Mouse (Mus musculus) telencephalon, adult 2 months (tissue): ENCODE measurements around the gene Tomm20.
"Not testable (repeated sequence)": the region's sequence is repeated elsewhere in the genome, so short reads cannot be mapped to it uniquely, and the experiment has no call there.

Experiments used
- DNase-seq: peaks from one replicate; pipeline ENCODE4 v3.0.0-alpha.2; 2011; ENCODE audit warnings: low read depth, low spot score

Gene Tomm20

GRCm38 (mm10) chr8:126945730-126946163 is at the start of gene Tomm20:
Gene Tomm20 (minus strand): TSS chr8:126945844.
- DNase-seq, result peak; percentile 91

- DNase-seq, result no peak
These were observed 48.9 kb upstream of the Tomm20 start for GRCm38 (mm10) chr8:126994506-126994905.

GRCm38 (mm10) chr8:126989363-126990153 is 43.9 kb upstream of the Tomm20 start:
- DNase-seq, result no peak

- DNase-seq, result no peak
These were observed 42.8 kb upstream of the Tomm20 start for GRCm38 (mm10) chr8:126988346-126989006.

GRCm38 (mm10) chr8:126986495-126986894 is 40.9 kb upstream of the Tomm20 start:
- peak; percentile 63 for DNase-seq

GRCm38 (mm10) chr8:126980046-126980445 is 34.4 kb upstream of the Tomm20 start:
- DNase-seq, result no peak

GRCm38 (mm10) chr8:126979091-126979920 is 33.7 kb upstream of the Tomm20 start:
- DNase-seq, result no peak

- DNase-seq, result not testable (repeated sequence)
These were observed 32.9 kb upstream of the Tomm20 start for GRCm38 (mm10) chr8:126978535-126978934.

GRCm38 (mm10) chr8:126978028-126978427 is 32.4 kb upstream of the Tomm20 start:
- no peak for DNase-seq

- DNase-seq, result no peak
These were observed 31.1 kb upstream of the Tomm20 start for GRCm38 (mm10) chr8:126976608-126977348.

GRCm38 (mm10) chr8:126975706-126976105 is 30.1 kb upstream of the Tomm20 start:
- no peak for DNase-seq

GRCm38 (mm10) chr8:126974511-126974910 is 28.9 kb upstream of the Tomm20 start:
- no peak for DNase-seq

- no peak for DNase-seq
These were observed 28.1 kb upstream of the Tomm20 start for GRCm38 (mm10) chr8:126973686-126974265.

GRCm38 (mm10) chr8:126972649-126973048 is 27.0 kb upstream of the Tomm20 start:
- no peak for DNase-seq

- no peak for DNase-seq
These were observed 26.5 kb upstream of the Tomm20 start for GRCm38 (mm10) chr8:126972102-126972501.

- DNase-seq, result no peak
These were observed 25.6 kb upstream of the Tomm20 start for GRCm38 (mm10) chr8:126971314-126971664.

GRCm38 (mm10) chr8:126970579-126971313 is 25.1 kb upstream of the Tomm20 start, which contains the start of gene Rbm34:
Gene Rbm34 (minus strand): TSS chr8:126971071.
- peak; percentile 96 for DNase-seq

GRCm38 (mm10) chr8:126969546-126969945 is 23.9 kb upstream of the Tomm20 start:
- no peak for DNase-seq

- DNase-seq, result no peak
These were observed 22.5 kb upstream of the Tomm20 start for GRCm38 (mm10) chr8:126968107-126968506.

GRCm38 (mm10) chr8:126965246-126965645 is 19.6 kb upstream of the Tomm20 start:
- DNase-seq, result no peak
